Mouse (Mus musculus) embryonic fibroblast, embryonic 13.5 days (primary cell): ENCODE results near the gene Kcnk3. TPM values are rescaled to one million over a fixed set of nuclear protein-coding genes. Genes with fewer than 3 reads are reported as not detected.

Experiments
- H3K27ac ChIP-seq: 2 replicates; pipeline ENCODE4 v1.5.1; 2012; ENCODE audit warnings: low read length, control low read depth, inconsistent platforms; ENCODE audit not compliant: insufficient read depth
- H3K4me1 ChIP-seq: 2 replicates; pipeline ENCODE4 v1.6.1; 2011; ENCODE audit warnings: low read length; ENCODE audit not compliant: control insufficient read depth, insufficient read depth
- H3K4me3 ChIP-seq: 2 replicates; pipeline ENCODE4 v1.5.1; 2011; ENCODE audit warnings: mild to moderate bottlenecking, control low read depth, low read length; ENCODE audit not compliant: insufficient read depth
- CTCF ChIP-seq: IDR thresholded peaks from 2 replicates; pipeline ENCODE4 v1.5.1; 2011; ENCODE audit warnings: mild to moderate bottlenecking, control low read depth, low read length, moderate library complexity, borderline replicate concordance; ENCODE audit not compliant: insufficient read depth
- POLR2A ChIP-seq: IDR thresholded peaks from 2 replicates; pipeline ENCODE4 v1.6.1; 2011; ENCODE audit warnings: low read depth, mild to moderate bottlenecking, control low read depth, low read length, moderate library complexity
- polyA plus RNA-seq: library from polyadenylated mRNA; stranded (reverse); fragments of >200 nt; gene quantifications from 2 replicates; pipeline ENCODE4 v1.2.4, GENCODE M21; 2011; ENCODE audit warnings: low read depth; ENCODE audit not compliant: missing spikeins, insufficient read length

The Kcnk3 gene
- polyA plus RNA-seq, 1 experiment, result 1.6 TPM

- H3K27ac ChIP-seq, result peak overlapping the region; percentile 62
- H3K4me3 ChIP-seq, result no peak overlapping the region
- peaks cover 10% of the 10 kb centered on the region for H3K4me1 ChIP-seq
- TF ChIP-seq CTCF (no peak), POLR2A (no peak)
Measured at GRCm38 (mm10) chr5:30559986-30560493, 27.9 kb upstream of the Kcnk3 start.

GRCm38 (mm10) chr5:30568479-30568878 is 19.5 kb upstream of the Kcnk3 start:
- no peak for TF ChIP-seq POLR2A
- TF ChIP-seq CTCF, result no peak
- no peaks in the 10 kb centered on the region for H3K4me1 ChIP-seq
- no peak overlapping the region for H3K4me3 ChIP-seq
- no peak overlapping the region for H3K27ac ChIP-seq

GRCm38 (mm10) chr5:30571820-30572219 is 16.1 kb upstream of the Kcnk3 start:
- TF ChIP-seq CTCF (no peak), POLR2A (no peak)
- H3K4me1 ChIP-seq, result no peaks in the 10 kb centered on the region
- H3K4me3 ChIP-seq, result no peak overlapping the region
- H3K27ac ChIP-seq, result no peak overlapping the region

DNA sequence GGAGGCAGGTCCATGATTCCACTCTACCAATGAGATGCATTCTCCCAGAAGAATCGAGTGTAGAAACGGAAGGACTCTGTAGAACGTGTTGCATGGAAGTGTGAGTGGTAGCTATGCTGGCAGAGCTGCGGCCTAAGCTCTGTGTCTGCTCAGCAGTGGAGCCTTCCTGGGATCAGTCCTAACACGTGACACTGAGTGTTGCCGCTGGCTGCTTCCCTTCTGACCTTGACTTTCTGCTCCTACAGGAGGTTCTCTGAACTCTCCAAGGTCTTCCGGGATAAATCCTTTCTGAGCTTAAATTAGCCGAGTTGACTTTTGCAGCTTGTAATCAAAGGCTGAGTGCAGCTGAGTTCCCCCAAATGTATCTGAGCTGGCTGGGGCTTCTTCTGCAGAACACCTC is 13.6 kb upstream of the Kcnk3 start:
- TF ChIP-seq POLR2A (no peak), CTCF (no peak)
- Histone ChIP-seq H3K4me1 (no peaks in the 10 kb centered on the region), H3K4me3 (no peak overlapping the region), H3K27ac (no peak overlapping the region)

- Histone ChIP-seq H3K27ac (no peak overlapping the region), H3K4me1 (no peaks in the 10 kb centered on the region), H3K4me3 (no peak overlapping the region)
- TF ChIP-seq CTCF, result no peak
Measured at GRCm38 (mm10) chr5:30576233-30576632, 11.7 kb upstream of the Kcnk3 start.

DNA sequence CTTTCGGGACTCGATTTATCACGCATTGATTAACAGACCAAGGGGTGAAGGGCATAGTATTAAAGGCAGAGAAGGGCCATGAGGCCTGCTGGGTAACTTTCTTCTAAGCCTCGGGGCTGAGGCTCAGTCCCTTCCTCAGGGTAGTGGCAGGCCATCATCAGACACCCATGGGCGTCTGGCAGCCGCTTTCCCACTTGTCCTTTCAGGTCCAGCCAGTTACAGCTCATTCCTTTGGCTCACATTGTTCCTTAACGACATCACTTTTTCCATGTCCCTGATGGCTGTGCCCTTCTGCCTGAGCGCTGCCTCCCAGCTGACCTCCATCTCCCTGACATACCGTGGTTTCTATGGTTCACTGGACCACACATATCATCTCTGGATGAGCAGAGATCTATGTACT is 10.7 kb upstream of the Kcnk3 start:
- TF ChIP-seq POLR2A (no peak), CTCF (no peak)
- no peak overlapping the region for H3K27ac ChIP-seq
- H3K4me3 ChIP-seq, result no peak overlapping the region
- no peaks in the 10 kb centered on the region for H3K4me1 ChIP-seq

GRCm38 (mm10) chr5:30577654-30578310 is 10.2 kb upstream of the Kcnk3 start:
- Histone ChIP-seq H3K4me1 (no peaks in the 10 kb centered on the region), H3K27ac (no peak overlapping the region), H3K4me3 (no peak overlapping the region)
- TF ChIP-seq CTCF (no peak), POLR2A (no peak)

- Histone ChIP-seq H3K27ac (no peak overlapping the region), H3K4me3 (no peak overlapping the region), H3K4me1 (no peaks in the 10 kb centered on the region)
- TF ChIP-seq POLR2A, result no peak
- TF ChIP-seq CTCF, result no peak
Measured at GRCm38 (mm10) chr5:30578445-30579080, 9.4 kb upstream of the Kcnk3 start.

DNA sequence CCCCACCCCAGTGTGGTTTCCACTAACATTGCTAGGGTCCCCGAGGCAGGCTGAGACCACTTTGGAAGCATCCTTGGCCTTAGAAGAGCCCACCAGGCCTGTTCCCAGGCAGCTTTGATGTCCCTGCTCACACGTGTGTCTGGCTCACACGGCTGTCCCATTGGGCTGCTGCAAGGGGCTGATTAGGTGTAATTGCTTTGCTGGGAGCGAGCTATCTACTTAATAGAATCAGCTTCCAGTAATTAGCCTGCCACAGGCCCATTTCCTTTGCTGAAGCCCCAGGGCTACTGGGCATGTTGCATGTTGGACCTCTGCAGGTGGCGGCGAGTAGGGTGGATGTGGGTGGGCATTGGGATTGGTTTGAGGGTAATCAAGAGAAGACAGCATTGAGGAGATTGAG is 7.2 kb upstream of the Kcnk3 start:
- no peaks in the 10 kb centered on the region for H3K4me1 ChIP-seq

DNA sequence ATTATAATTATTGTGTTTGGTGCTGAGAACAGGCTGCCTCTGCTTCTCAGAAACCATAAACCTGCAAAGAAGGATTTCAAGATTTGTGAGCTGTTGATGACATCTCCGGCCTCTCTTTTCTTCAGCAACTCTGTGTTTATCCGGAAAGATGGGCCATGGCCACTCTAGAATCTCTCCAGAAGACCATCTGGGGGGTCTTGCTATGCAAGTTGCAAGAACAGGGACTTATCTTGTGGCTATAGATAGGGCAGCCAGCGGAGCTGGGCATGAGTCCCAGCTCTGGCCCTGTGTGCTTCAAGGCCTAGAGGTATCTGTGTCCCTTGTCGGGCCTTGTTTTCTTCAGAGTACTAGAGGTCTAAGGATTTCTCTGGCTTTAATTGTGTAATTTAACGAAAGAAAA is 6.0 kb upstream of the Kcnk3 start:
- TF ChIP-seq POLR2A, result no peak
- no peak for TF ChIP-seq CTCF
- Histone ChIP-seq H3K27ac (no peak overlapping the region), H3K4me3 (no peak overlapping the region), H3K4me1 (no peaks in the 10 kb centered on the region)

More for the DNA sequence above, 7.2 kb upstream of the Kcnk3 start:
- H3K4me3 ChIP-seq, result no peak overlapping the region
- TF ChIP-seq CTCF (no peak), POLR2A (no peak)
- H3K27ac ChIP-seq, result no peak overlapping the region
